Mouse (Mus musculus) intestine, embryonic 16.5 days (tissue): ENCODE data around the gene Trpm3. TPM values are rescaled to one million over a fixed set of nuclear protein-coding genes. Genes with fewer than 3 reads are reported as not detected.

Source experiments
- ATAC-seq: fragments of 200-750 bp; cut with Nextera tagmentation; 2 replicates; pipeline ENCODE4 v1.8.0; 2017; ENCODE audit warnings: moderate TSS enrichment, moderate library complexity
- H3K27ac ChIP-seq: fragments of 300-500 bp; sonication (generic); 2 replicates; pipeline ENCODE4 v1.5.1; 2014; ENCODE audit warnings: mild to moderate bottlenecking, low read length
- H3K27me3 ChIP-seq: fragments of 300-500 bp; sonication (generic); replicated peaks from 2 replicates; pipeline ENCODE4 v1.6.1; 2014; ENCODE audit warnings: low read length, control low read depth, mixed read lengths; ENCODE audit not compliant: control insufficient read depth, insufficient read depth
- H3K36me3 ChIP-seq: fragments of 300-500 bp; sonication (generic); 2 replicates; pipeline ENCODE4 v1.6.1; 2014; ENCODE audit warnings: low read length, control low read depth; ENCODE audit not compliant: control insufficient read depth, insufficient read depth
- H3K4me1 ChIP-seq: fragments of 300-500 bp; sonication (generic); 2 replicates; pipeline ENCODE4 v1.6.1; 2014; ENCODE audit warnings: low read length, control low read depth, mixed read lengths; ENCODE audit not compliant: control insufficient read depth, insufficient read depth
- H3K4me2 ChIP-seq: fragments of 300-500 bp; sonication (generic); 2 replicates; pipeline ENCODE4 v1.6.1; 2014; ENCODE audit warnings: low read depth, low read length, control low read depth
- H3K4me3 ChIP-seq: fragments of 300-500 bp; sonication (generic); 2 replicates; pipeline ENCODE4 v1.5.1; 2014; ENCODE audit warnings: mild to moderate bottlenecking, low read length
- H3K9ac ChIP-seq: fragments of 300-500 bp; sonication (generic); 2 replicates; pipeline ENCODE4 v1.6.1; 2014; ENCODE audit warnings: low read depth, low read length
- H3K9me3 ChIP-seq: fragments of 300-500 bp; sonication (generic); 2 replicates; pipeline ENCODE4 v1.6.1; 2016; ENCODE audit warnings: low read length, control low read depth; ENCODE audit not compliant: control insufficient read depth
- whole genome bisulfite sequencing: fragments of 180-500 bp; shearing (Covaris S2); extraction: QIAGEN DNeasy Blood & Tissue Kit; methylation state at CpG from one replicate; pipeline ENCODE4 v1.1.7; 2014; 5-methylcytosine and 5-hydroxymethylcytosine counted together
- polyA plus RNA-seq: library from polyadenylated mRNA; unstranded; fragments of >200 nt; fragmentation: Nextera tagmentation; extraction: Ambion mirVana; gene quantifications from 2 replicates; pipeline ENCODE4 v1.2.1, GENCODE M21; 2015

Trpm3 gene
- polyA plus RNA-seq, 1 experiment from 2014 or later, result 0.27 TPM

DNA sequence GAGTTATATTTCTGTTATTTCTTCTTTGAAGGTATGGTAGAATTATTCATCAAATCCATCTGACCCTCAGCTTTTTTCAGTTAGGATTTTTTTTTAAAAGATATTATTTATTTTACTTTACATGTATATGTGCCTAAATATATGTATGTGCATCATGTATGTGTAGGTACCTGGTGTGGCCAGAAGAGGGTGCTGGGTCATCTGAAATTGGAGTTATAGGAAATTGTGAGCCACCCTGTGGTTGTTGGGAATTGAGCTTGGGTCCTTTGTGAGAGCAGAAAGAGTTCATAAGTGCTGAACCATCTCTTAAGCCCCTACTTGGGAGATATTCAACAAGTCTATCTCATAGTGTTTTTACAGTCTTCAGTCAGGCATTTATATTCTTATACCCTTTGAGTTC, 389.1 kb downstream of the Trpm3 start:
- H3K27me3 ChIP-seq, result no peaks in the 10 kb centered on the region
- no peak overlapping the region for H3K27ac ChIP-seq
- no peaks in the 10 kb centered on the region for H3K36me3 ChIP-seq
- no peak overlapping the region for H3K9ac ChIP-seq
- H3K9me3 ChIP-seq, result no peaks in the 10 kb centered on the region
- no peaks in the 10 kb centered on the region for H3K4me1 ChIP-seq
- no peak overlapping the region for H3K4me3 ChIP-seq
- H3K4me2 ChIP-seq, result no peak overlapping the region
- no peak for ATAC-seq

DNA sequence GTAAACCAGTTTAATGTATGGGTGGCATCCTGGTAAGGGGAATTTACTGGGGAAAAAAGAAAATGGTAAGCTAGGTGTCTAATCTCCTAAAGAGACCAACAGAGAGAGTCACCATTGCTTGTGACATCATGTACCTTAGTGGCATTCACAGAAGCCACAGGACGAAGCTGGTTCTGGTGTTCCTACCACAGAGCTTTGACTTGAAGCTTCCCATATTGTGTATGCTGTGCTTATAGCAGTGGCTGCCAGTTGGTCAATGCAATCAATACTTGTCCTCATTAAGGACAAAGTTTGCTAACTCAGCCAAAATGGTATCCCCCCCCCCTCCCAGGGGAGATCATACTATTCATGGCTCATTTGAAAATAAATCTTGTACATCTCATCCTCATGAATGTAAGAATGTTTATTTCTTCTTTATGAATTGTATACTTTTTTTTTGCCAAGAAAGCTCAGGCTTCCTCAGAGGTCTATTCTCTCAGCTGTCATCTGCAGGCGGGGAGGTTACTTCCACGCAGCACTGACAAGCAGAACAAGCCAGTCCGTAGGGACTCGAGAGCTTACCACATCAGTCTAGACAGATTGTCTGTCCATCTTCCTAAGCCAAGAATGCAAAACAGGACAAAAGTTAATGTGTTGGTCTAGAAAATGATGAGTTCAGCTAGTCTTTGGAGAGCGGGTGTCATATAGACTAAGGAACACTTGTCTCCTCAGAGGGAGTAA, 404.3 kb downstream of the Trpm3 start:
- Histone ChIP-seq H3K36me3 (no peaks in the 10 kb centered on the region), H3K9ac (no peak overlapping the region), H3K27ac (no peak overlapping the region), H3K4me1 (no peaks in the 10 kb centered on the region), H3K4me2 (no peak overlapping the region), H3K9me3 (no peaks in the 10 kb centered on the region), H3K27me3 (no peaks in the 10 kb centered on the region), H3K4me3 (no peak overlapping the region)
- WGBS, result 74% methylated on average over 6 of the region's 6 CpGs
- ATAC-seq, result peak; percentile 58; the same call in 1 of the 2 replicates

DNA sequence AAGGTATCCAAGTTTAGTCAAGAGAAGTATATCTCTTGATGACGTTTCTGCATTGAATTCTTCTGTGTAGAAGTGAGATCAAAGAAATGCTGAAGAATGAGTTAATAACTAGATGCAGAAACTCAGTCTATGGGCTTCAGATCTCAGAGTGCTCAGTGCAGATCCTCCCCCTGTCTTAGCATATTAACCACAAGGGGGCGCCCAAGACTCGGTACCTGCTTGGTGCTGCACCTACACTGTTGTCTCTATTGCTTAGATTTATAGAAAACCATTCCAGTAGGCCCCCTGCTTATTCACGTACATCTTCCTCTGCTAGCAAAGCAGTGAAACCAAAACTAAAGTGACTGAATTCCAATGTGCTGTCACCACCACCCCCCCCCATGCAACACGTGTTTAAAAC, 413.3 kb downstream of the Trpm3 start:
- no peak overlapping the region for H3K9ac ChIP-seq
- H3K4me2 ChIP-seq, result no peak overlapping the region
- no peaks in the 10 kb centered on the region for H3K36me3 ChIP-seq
- no peak overlapping the region for H3K4me3 ChIP-seq
- H3K4me1 ChIP-seq, result no peaks in the 10 kb centered on the region
- no peak for ATAC-seq
- 30% methylated on average over 5 of the region's 5 CpGs for WGBS
- H3K9me3 ChIP-seq, result no peaks in the 10 kb centered on the region
- no peak overlapping the region for H3K27ac ChIP-seq
- H3K27me3 ChIP-seq, result no peaks in the 10 kb centered on the region

DNA sequence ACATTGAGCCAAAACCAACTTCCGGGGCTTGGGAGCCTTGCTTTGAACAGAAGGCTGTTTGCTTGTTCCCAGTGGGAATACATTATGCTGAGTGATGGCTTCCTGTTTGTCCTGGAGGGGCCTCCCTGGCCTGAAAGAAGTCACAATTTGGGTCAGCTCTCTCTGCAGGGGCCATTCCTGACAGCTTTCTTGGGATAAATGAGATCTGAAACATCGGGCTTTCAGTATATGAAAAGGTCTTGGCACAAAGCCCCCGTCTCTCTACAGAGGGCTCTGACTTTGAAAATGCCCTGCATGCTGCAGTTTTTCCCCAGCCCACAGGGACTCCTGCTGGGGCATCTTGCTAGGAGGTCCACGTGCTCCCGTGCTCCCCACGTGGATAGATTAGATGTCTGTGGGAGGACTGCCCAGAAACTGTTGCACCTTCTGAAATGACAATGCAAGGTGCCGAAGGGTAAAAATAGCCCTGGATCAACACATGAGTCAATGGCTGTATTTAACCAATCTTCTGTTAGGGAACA, 415.6 kb downstream of the Trpm3 start:
- Histone ChIP-seq H3K9ac (no peak overlapping the region), H3K4me3 (no peak overlapping the region)
- no peak for ATAC-seq

DNA sequence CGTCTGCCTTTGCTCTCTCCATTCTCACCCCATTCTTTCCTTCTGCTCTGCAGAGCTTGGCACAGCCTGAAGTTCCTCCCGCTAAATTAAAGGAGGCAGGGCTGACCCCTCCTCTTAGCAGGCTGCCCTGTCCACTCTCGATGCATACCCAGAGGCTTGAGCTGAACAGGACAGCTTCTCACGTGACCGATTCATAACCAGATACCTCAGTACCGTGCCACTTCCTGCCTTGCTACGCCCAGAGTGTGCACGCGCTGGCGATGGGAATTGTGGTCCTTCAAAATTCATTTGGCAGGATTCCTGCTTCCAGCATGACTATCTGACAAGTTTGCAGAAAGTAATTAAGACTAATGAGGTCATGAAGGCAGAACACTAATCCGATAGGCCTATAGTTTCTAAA, 433.6 kb downstream of the Trpm3 start:
- no peak overlapping the region for H3K9ac ChIP-seq
- ATAC-seq, result no peak
- no peaks in the 10 kb centered on the region for H3K36me3 ChIP-seq
- H3K4me1 ChIP-seq, result no peaks in the 10 kb centered on the region
- no peak overlapping the region for H3K4me2 ChIP-seq
- no peaks in the 10 kb centered on the region for H3K9me3 ChIP-seq
- H3K27ac ChIP-seq, result no peak overlapping the region
- WGBS, result 77% methylated on average over 11 of the region's 11 CpGs
- H3K4me3 ChIP-seq, result no peak overlapping the region
- no peaks in the 10 kb centered on the region for H3K27me3 ChIP-seq

More for the DNA sequence above, 415.6 kb downstream of the Trpm3 start:
- no peak overlapping the region for H3K4me2 ChIP-seq
- no peaks in the 10 kb centered on the region for H3K27me3 ChIP-seq
- H3K4me1 ChIP-seq, result no peaks in the 10 kb centered on the region
- H3K36me3 ChIP-seq, result no peaks in the 10 kb centered on the region
- H3K9me3 ChIP-seq, result no peaks in the 10 kb centered on the region
- 23% methylated on average over 7 of the region's 7 CpGs for WGBS
- no peak overlapping the region for H3K27ac ChIP-seq

DNA sequence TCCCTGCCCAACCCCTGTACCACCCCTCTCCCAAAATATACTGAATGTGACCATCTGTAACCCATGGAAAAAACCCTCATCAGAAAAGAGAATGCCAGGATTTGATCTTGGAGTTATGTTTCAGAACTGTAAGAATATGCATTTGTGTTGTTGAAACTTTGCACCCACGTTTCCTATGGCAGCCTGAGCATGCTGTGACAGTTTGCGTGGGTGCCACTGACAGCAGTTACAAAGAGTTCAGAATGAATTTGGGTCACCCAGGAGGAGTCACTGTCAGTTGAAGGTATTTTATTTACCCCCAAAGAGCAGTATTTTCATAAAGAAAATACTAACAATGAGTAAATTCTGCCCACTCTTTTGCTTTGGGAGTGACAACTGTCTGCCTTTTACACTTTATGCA, 434.0 kb downstream of the Trpm3 start:
- H3K4me1 ChIP-seq, result no peaks in the 10 kb centered on the region
- no peak overlapping the region for H3K9ac ChIP-seq
- H3K36me3 ChIP-seq, result no peaks in the 10 kb centered on the region
- no peaks in the 10 kb centered on the region for H3K27me3 ChIP-seq
- no peak overlapping the region for H3K27ac ChIP-seq
- no peak for ATAC-seq
- H3K9me3 ChIP-seq, result no peaks in the 10 kb centered on the region
- H3K4me2 ChIP-seq, result no peak overlapping the region
- WGBS, result 89% methylated on average over 2 of the region's 2 CpGs
- H3K4me3 ChIP-seq, result no peak overlapping the region

DNA sequence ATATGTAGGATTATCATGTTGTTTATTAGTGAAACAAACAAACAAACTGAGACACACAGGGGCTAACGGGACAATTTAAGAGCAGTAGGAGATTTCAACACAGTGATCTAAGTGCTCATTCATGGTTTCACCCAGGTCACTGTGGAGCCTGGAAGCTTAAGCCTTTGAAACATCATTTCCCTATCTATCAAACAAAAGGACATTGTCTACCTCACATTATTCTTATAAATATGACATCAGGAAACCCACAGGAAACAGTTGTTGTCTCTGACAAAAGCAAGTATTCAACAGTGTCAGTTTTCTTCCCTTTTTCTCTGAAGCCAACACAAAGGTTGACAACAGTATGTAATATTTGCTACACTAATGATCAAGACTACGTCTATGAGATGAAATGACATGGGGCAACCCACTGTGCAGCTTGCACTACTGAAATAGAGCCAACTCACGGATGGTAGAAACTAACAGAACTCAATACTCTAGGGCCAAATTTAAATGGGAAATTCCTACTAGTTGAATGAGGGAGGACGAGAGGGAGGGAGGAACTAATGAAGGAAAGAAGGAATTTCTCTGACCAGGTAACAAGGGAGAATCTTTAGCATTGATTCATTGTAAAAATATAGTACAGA, 443.4 kb downstream of the Trpm3 start:
- no peak overlapping the region for H3K9ac ChIP-seq
- no peaks in the 10 kb centered on the region for H3K27me3 ChIP-seq
- H3K4me1 ChIP-seq, result no peaks in the 10 kb centered on the region
- no peaks in the 10 kb centered on the region for H3K36me3 ChIP-seq
- no peak overlapping the region for H3K4me3 ChIP-seq
- no peak for ATAC-seq
- no peaks in the 10 kb centered on the region for H3K9me3 ChIP-seq
- no peak overlapping the region for H3K4me2 ChIP-seq
- no peak overlapping the region for H3K27ac ChIP-seq
- WGBS, result 72% methylated on average over 4 of the region's 4 CpGs

DNA sequence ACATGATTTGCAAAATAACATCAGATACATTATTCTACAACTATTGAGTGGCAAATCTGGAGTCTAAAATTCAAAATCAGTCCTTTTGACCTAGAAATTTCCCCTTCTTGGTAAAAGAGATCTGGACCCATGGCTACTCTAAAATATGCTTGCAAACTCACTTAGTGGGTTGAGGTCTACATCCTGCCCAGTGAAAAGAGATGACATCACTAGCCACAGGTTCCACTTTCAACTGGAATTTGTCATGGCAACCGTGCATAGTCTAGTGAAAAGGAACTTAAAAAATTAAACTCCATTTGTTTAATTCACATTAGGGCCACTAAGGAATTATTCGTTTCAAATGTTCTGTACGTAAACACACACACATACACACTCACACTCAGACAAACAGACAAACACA, 455.6 kb downstream of the Trpm3 start:
- Histone ChIP-seq H3K27ac (no peak overlapping the region), H3K36me3 (no peaks in the 10 kb centered on the region), H3K9ac (no peak overlapping the region), H3K4me2 (no peak overlapping the region), H3K9me3 (no peaks in the 10 kb centered on the region), H3K27me3 (no peaks in the 10 kb centered on the region), H3K4me3 (no peak overlapping the region), H3K4me1 (no peaks in the 10 kb centered on the region)
- WGBS, result 88% methylated on average over 3 of the region's 3 CpGs
- ATAC-seq, result no peak

DNA sequence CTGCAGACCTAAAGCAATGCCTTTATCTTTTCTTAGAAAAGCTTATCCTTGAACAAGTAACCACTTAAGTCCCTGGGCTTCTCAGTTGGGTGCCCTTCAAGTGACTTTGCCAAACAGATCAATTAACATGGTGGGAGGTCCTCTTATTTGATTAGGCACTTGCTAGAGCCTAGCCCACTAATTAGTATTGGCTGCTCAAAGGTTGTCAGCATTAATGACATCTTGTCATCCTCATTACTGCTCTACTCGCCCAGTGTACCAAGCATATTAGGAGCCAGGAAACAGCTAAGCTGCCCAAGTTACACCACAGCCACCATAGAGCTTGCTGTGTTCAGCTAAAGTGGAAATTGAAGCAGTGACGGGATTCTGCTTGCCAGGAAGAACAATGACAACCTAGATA, 456.4 kb downstream of the Trpm3 start:
- Histone ChIP-seq H3K4me1 (no peaks in the 10 kb centered on the region), H3K9me3 (no peaks in the 10 kb centered on the region), H3K27me3 (no peaks in the 10 kb centered on the region), H3K4me2 (no peak overlapping the region), H3K4me3 (no peak overlapping the region), H3K9ac (no peak overlapping the region), H3K36me3 (no peaks in the 10 kb centered on the region), H3K27ac (no peak overlapping the region)
- ATAC-seq, result no peak
- 59% methylated on average over 2 of the region's 2 CpGs for WGBS
